Mouse (Mus musculus): ENCODE results near the gene Slc7a11.

GRCm38 (mm10) chr3:50249598-50250300 lies 193.7 kb downstream of the Slc7a11 start:
- TF ChIP-seq CTCF (IDR thresholded peaks at IDR 0.05; ENCODE audit: borderline replicate concordance, extremely low read depth, insufficient read depth, insufficient read length), result no peak
- no peak for TF ChIP-seq POLR2A (IDR thresholded peaks at IDR 0.05; ENCODE audit: borderline replicate concordance, extremely low read depth, insufficient read depth, insufficient read length, poor library complexity, severe bottlenecking)

All from brain, embryonic 14.5 days (tissue).